8 mouse cellular contexts compared by ENCODE assay signal in genomic region chr9:60794841-60795351, GRCm38 (mm10). TPM values are rescaled to one million over a fixed set of nuclear protein-coding genes. Genes with fewer than 3 reads are reported as not detected.
DNase-seq lines count a peak whose midpoint lies in the region; ATAC-seq lines count a peak whose summit lies in the region.

No protein-coding gene starts in this region.

- no peaks in the 10 kb centered on the region for H3K9me3 ChIP-seq in embryonic facial prominence, embryonic 11.5 days (replicated peaks; ENCODE audit: control insufficient read depth, low read length)
- H3K9me3 ChIP-seq in heart, embryonic 11.5 days (replicated peaks; ENCODE audit: control insufficient read depth, low read length), result no peaks in the 10 kb centered on the region
- H3K9me3 ChIP-seq in kidney, embryonic 15.5 days (replicated peaks), result no peaks in the 10 kb centered on the region

- H3K4me3 ChIP-seq in embryonic facial prominence, embryonic 11.5 days (ENCODE audit: low read depth, low read length), result peak overlapping the region; percentile 80
- peak overlapping the region; percentile 79 for H3K4me3 ChIP-seq in heart, embryonic 11.5 days (ENCODE audit: low read depth, low read length)
- peak overlapping the region; percentile 86 for H3K4me3 ChIP-seq in kidney, embryonic 15.5 days (replicated peaks)

- peak overlapping the region; percentile 73 for H3K9ac ChIP-seq in embryonic facial prominence, embryonic 11.5 days (replicated peaks; ENCODE audit: low read length)
- H3K9ac ChIP-seq in heart, embryonic 11.5 days (ENCODE audit: low read depth, low read length), result peak overlapping the region; percentile 74
- H3K9ac ChIP-seq in kidney, embryonic 15.5 days, result peak overlapping the region; percentile 87

- peak; percentile 22; the same call in 1 of the 2 replicates for ATAC-seq in embryonic facial prominence, embryonic 11.5 days (replicated peaks; ENCODE audit: insufficient number of reproducible peaks, low FRiP score, low TSS enrichment, low read depth)
- ATAC-seq in heart, embryonic 11.5 days (replicated peaks; ENCODE audit: insufficient number of reproducible peaks, low FRiP score, low TSS enrichment), result peak; percentile 24; the same call in 1 of the 2 replicates
- peak; percentile 64 for ATAC-seq in kidney, embryonic 15.5 days (replicated peaks; ENCODE audit: low FRiP score)
- ATAC-seq in activated CD4-positive, CD25-positive, alpha-beta regulatory T cell, adult 4 months, result no peak

- DNase-seq in left cerebral cortex, postnatal 4 days, result peak; percentile 31
- no peak for DNase-seq in left cerebral cortex, postnatal 25 days (ENCODE audit: low spot score in 2 of 2)
- peak; percentile 54 for DNase-seq in embryonic facial prominence, embryonic 11.5 days (ENCODE audit: low spot score)
- DNase-seq in lung, postnatal 14 days, result peak; percentile 54
- peak; percentile 42 for DNase-seq in ovary, postnatal 36 days (ENCODE audit: low spot score)

- peaks cover 4% of the 10 kb centered on the region; the same call in 1 of the 2 replicates for H3K4me1 ChIP-seq in embryonic facial prominence, embryonic 11.5 days (ENCODE audit: control insufficient read depth, insufficient read depth, low read length)
- peaks cover 14% of the 10 kb centered on the region for H3K4me1 ChIP-seq in heart, embryonic 11.5 days (ENCODE audit: control insufficient read depth, insufficient read depth, low read length)
- peaks cover 19% of the 10 kb centered on the region; the same call in 1 of the 2 replicates for H3K4me1 ChIP-seq in kidney, embryonic 15.5 days

- H3K27ac ChIP-seq in embryonic facial prominence, embryonic 11.5 days (replicated peaks; ENCODE audit: low read depth, low read length), result no peak overlapping the region
- H3K27ac ChIP-seq in heart, embryonic 11.5 days (ENCODE audit: low read depth, low read length), result peak overlapping the region; percentile 90
- H3K27ac ChIP-seq in kidney, embryonic 15.5 days, result peak overlapping the region; percentile 92

- H3K27me3 ChIP-seq in embryonic facial prominence, embryonic 11.5 days (ENCODE audit: control insufficient read depth, insufficient read depth, low read length), result no peaks in the 10 kb centered on the region
- no peaks in the 10 kb centered on the region for H3K27me3 ChIP-seq in heart, embryonic 11.5 days (ENCODE audit: control insufficient read depth, insufficient read depth, low read length)
- H3K27me3 ChIP-seq in kidney, embryonic 15.5 days, result no peaks in the 10 kb centered on the region

- peak overlapping the region; percentile 95 for H3K4me2 ChIP-seq in embryonic facial prominence, embryonic 11.5 days (ENCODE audit: low read depth, low read length)
- peak overlapping the region; percentile 76 for H3K4me2 ChIP-seq in heart, embryonic 11.5 days
- peak overlapping the region; percentile 89 for H3K4me2 ChIP-seq in kidney, embryonic 15.5 days

- H3K36me3 ChIP-seq in embryonic facial prominence, embryonic 11.5 days (replicated peaks; ENCODE audit: control insufficient read depth, insufficient read depth, low read depth, low read length), result no peaks in the 10 kb centered on the region
- H3K36me3 ChIP-seq in heart, embryonic 11.5 days (ENCODE audit: control insufficient read depth, insufficient read depth, low read length), result no peaks in the 10 kb centered on the region
- H3K36me3 ChIP-seq in kidney, embryonic 15.5 days, result no peaks in the 10 kb centered on the region

- intact Hi-C loops in left cerebral cortex, postnatal 4 days (cut with DNase I), result no loop called here
- intact Hi-C loops in left cerebral cortex, postnatal 25 days (cut with DNase I), result loop anchor here (5.0 kb wide), 1 partner anchor 38 kb away; no protein-coding TSS in a partner anchor

- 1% methylated on average over 30 of the region's 30 CpGs for WGBS in embryonic facial prominence, embryonic 11.5 days
- 1% methylated on average over 30 of the region's 30 CpGs for WGBS in heart, embryonic 11.5 days (ENCODE audit: insufficient replicate concordance)
- WGBS in kidney, embryonic 15.5 days, result 2% methylated on average over 30 of the region's 30 CpGs

RNA-seq across cellular contexts. Expression of gene Uaca, which starts 0.6 kb away (rescaled TPM):
- 10 to 100 TPM; 18.5 to 18.6 TPM for total RNA-seq in left cerebral cortex, postnatal 4 days (2021)
- total RNA-seq in left cerebral cortex, postnatal 25 days (2021), result 1 to 10 TPM; 8.6 to 9.2 TPM
- 22.1 and 22.8 TPM in 2 replicates for polyA plus RNA-seq in embryonic facial prominence, embryonic 11.5 days (2014; fragmentation: Nextera tagmentation; extraction: Ambion mirVana)
- polyA plus RNA-seq in heart, embryonic 11.5 days (2014; fragmentation: Nextera tagmentation; extraction: Ambion mirVana), result 19.2 and 26.8 TPM in 2 replicates
- 33.5 and 36.2 TPM in 2 replicates for polyA plus RNA-seq in kidney, embryonic 15.5 days (2015; fragmentation: Nextera tagmentation; extraction: Ambion mirVana)
- not detected for polyA plus RNA-seq in activated CD4-positive, CD25-positive, alpha-beta regulatory T cell, adult 4 months (2017; shearing (Covaris generic))

Comparison
In these comparisons a context has a peak if more than half of its experiments do, and no peak if none do; other contexts are left out.
1. DNase-seq: peak in left cerebral cortex, postnatal 4 days (single experiment), embryonic facial prominence, embryonic 11.5 days (single experiment), lung, postnatal 14 days (single experiment) and ovary, postnatal 36 days (single experiment); none in left cerebral cortex, postnatal 25 days (0 of 2).
2. RNA of gene Uaca, which starts 0.6 kb away (polyA plus RNA-seq): 33.5 to 36.2 TPM in kidney, embryonic 15.5 days, 22.1 to 22.8 TPM in embryonic facial prominence, embryonic 11.5 days and 19.2 to 26.8 TPM in heart, embryonic 11.5 days; not detected in activated CD4-positive, CD25-positive, alpha-beta regulatory T cell, adult 4 months; every median in the first group is over 10 times any median in the second.
3. Peak in every context shown above with its lines, with median percentiles within 50 percentile points of each other: H3K4me2 ChIP-seq, H3K4me3 ChIP-seq and H3K9ac ChIP-seq.